Mouse (Mus musculus) kidney, embryonic 15.5 days (tissue): Measurements from ENCODE around the gene Lrrc61. TPM values are rescaled to one million over a fixed set of nuclear protein-coding genes. Genes with fewer than 3 reads are reported as not detected.
A peak's percentile ranks its signal among the peaks of the same experiment; 100 is the strongest.

Experiments used
- ATAC-seq: fragments of 200-750 bp; cut with Nextera tagmentation; replicated peaks from 2 replicates; pipeline ENCODE4 v1.8.0; 2017; ENCODE audit warnings: moderate TSS enrichment; ENCODE audit not compliant: low FRiP score
- H3K27ac ChIP-seq: fragments of 300-500 bp; sonication (generic); 2 replicates; pipeline ENCODE4 v1.5.1; 2015; ENCODE audit warnings: mild to moderate bottlenecking, inconsistent platforms
- H3K27me3 ChIP-seq: fragments of 300-500 bp; sonication (generic); 2 replicates; pipeline ENCODE4 v1.6.1; 2015; ENCODE audit warnings: inconsistent platforms
- H3K36me3 ChIP-seq: fragments of 300-500 bp; sonication (generic); 2 replicates; pipeline ENCODE4 v1.6.1; 2015; ENCODE audit warnings: inconsistent platforms
- H3K4me1 ChIP-seq: fragments of 300-500 bp; sonication (generic); 2 replicates; pipeline ENCODE4 v1.6.1; 2015; ENCODE audit warnings: inconsistent platforms
- H3K4me2 ChIP-seq: fragments of 300-500 bp; sonication (generic); 2 replicates; pipeline ENCODE4 v1.6.1; 2015; ENCODE audit warnings: moderate library complexity, mild to moderate bottlenecking, inconsistent platforms
- H3K4me3 ChIP-seq: fragments of 300-500 bp; sonication (generic); replicated peaks from 2 replicates; pipeline ENCODE4 v1.5.1; 2015; ENCODE audit warnings: mild to moderate bottlenecking, inconsistent platforms
- H3K9ac ChIP-seq: fragments of 300-500 bp; sonication (generic); 2 replicates; pipeline ENCODE4 v1.6.1; 2015; ENCODE audit warnings: mild to moderate bottlenecking, inconsistent platforms
- H3K9me3 ChIP-seq: fragments of 300-500 bp; sonication (generic); replicated peaks from 2 replicates; pipeline ENCODE4 v1.6.1; 2016; ENCODE audit warnings: inconsistent platforms
- WGBS: fragments of 180-500 bp; shearing (Covaris S2); methylation state at CpG from one replicate; pipeline ENCODE4 v1.1.7; 2015; ENCODE audit warnings: mixed read lengths; 5-methylcytosine and 5-hydroxymethylcytosine counted together
- polyA plus RNA-seq: library from polyadenylated mRNA; unstranded; fragments of >200 nt; fragmentation: Nextera tagmentation; extraction: Ambion mirVana; gene quantifications from 2 replicates; pipeline ENCODE4 v1.2.1, GENCODE M21; 2015

Gene Lrrc61
- polyA plus RNA-seq, 1 experiment from 2014 or later: 16.4 TPM

DNA sequence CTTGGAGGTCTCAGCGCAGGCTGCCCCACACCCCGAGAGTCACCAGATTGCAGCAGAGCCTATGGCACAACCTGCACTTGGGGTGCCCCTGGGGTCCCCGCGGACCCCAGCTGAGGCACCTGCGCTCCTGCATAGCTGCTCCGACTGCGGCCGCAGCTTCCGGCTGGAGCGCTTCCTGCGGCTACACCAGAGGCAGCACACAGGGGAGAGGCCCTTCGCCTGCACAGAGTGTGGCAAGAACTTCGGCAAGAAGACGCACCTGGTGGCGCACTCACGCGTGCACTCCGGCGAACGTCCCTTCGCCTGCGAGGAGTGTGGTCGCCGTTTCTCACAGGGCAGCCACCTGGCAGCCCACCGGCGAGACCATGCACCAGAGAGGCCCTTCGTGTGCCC lies 42.6 kb downstream of the Lrrc61 start:
- Histone ChIP-seq H3K36me3 (peaks cover 57% of the 10 kb centered on the region), H3K27me3 (no peaks in the 10 kb centered on the region), H3K27ac (no peak overlapping the region), H3K4me2 (no peak overlapping the region), H3K4me3 (no peak overlapping the region), H3K9me3 (peaks cover 29% of the 10 kb centered on the region), H3K4me1 (peaks cover 29% of the 10 kb centered on the region), H3K9ac (no peak overlapping the region)
- ATAC-seq: no peak
- 96% methylated on average over 27 of the region's 27 CpGs for WGBS

DNA sequence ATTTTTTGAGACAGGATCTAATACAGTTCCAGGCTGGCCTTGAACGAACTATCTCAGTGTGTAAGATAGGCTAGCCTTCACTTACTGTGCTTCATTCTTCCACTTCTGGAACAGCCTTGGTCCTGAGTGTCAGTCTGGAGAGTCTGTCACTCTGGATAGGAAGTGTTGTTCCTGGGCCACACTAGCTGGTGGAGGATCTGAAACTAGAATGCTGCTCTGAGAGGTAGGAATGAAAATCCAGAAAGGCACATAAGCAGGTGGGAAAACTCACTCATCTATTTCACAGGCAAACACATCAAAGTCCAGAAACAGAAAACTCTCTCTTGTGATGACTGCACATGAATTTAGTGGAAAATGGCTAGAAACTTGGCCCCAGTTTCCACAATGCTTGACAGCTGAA lies 46.0 kb downstream of the Lrrc61 start:
- no peak overlapping the region for H3K4me2 ChIP-seq
- no peaks in the 10 kb centered on the region for H3K27me3 ChIP-seq
- no peak for ATAC-seq
- peaks cover 18% of the 10 kb centered on the region for H3K4me1 ChIP-seq
- peak overlapping the region; percentile 91 for H3K27ac ChIP-seq
- no peak overlapping the region for H3K9ac ChIP-seq
- peaks cover 26% of the 10 kb centered on the region for H3K9me3 ChIP-seq
- no peak overlapping the region for H3K4me3 ChIP-seq
- H3K36me3 ChIP-seq: peaks cover 57% of the 10 kb centered on the region
- 90% methylated on average over 1 of the region's 1 CpGs for WGBS

DNA sequence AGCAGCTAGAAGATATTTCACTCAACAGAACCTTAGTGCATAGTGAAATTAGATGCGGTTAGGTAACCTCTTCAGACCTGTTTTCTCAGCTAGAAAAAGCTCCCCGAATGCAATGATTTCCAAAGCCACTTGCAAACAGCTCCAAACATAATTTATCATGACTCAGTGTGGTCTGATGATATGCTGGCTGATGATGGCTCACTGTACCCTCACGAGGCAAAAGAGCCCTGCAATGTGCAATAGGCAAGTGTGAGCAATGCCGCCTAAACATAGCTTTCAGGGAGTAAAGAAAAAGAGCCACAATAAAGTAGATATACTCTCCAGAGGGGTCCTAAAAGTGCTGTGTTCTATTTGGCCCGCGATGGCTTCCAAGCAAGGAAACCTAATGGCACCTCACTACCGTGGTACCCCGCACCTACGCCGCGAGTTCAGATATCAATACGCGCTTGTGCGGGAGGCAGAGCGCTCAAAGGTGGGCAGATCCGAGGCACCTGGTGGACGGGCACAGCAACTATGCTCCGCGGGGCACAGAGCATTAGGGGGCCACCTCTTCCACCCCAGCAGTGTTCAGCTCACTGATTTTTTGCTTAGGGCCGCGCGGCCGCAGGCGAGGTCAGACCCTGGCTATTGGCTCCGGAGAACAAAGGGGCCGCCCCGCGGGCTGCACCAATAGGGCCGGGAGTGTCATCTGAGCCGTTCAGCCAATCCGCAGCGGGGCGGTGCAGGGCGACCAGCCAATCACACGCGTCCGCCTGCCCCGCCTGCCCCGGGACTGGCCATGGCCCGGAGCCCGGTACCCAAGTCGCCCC lies 46.9 kb downstream of the Lrrc61 start, which contains the start of gene Zfp775:
Gene Zfp775, plus strand, starts transcription at position 793 of the 809 bp plus-strand sequence.
- Histone ChIP-seq H3K9ac (peak within 1 kb of the TSS; percentile 70), H3K4me2 (peak within 1 kb of the TSS; percentile 87), H3K36me3 (peaks cover 48% of the 10 kb centered on the region), H3K9me3 (peaks cover 17% of the 10 kb centered on the region), H3K4me3 (peak within 1 kb of the TSS; percentile 65), H3K27me3 (no peaks in the 10 kb centered on the region), H3K27ac (peak within 1 kb of the TSS; percentile 91), H3K4me1 (peaks cover 17% of the 10 kb centered on the region)
- WGBS: 4% methylated on average over 33 of the region's 42 CpGs
- ATAC-seq: peak; percentile 99

DNA sequence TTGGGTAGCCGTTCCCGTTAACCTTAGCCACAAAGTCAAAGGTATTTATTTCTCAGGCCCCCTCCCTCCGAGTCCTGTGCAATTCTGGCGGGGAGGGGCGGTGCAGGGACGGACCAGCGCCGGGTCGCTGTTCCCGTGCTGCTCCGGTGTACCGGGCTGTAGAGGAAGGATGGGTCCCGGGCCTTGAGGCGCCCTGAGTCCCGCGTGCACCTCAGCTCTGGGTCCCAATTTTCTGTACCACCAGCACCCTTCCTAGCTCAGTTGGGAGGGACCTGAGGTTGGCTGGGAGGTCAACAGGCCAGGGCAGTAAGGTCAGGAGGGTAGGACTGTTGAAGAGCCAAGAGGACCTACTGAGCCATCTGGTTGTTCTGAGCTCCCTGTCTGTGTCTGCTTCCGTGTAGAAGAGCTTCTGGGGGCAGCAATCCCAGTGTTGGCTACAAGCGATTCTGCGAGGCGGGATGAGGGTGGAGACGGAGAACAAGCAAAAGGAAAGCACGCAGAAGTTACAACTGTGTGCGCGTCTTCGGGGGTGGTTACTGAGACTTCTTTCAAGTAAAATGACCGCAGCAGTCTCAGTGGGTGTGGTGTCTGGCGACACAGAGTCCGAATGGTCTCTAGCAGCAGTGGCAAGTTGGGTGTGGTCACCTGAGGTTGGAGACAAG lies 47.6 kb downstream of the Lrrc61 start:
- peak; percentile 80 for ATAC-seq
- H3K4me2 ChIP-seq: peak overlapping the region; percentile 87
- peak overlapping the region; percentile 65 for H3K27ac ChIP-seq
- H3K9me3 ChIP-seq: peaks cover 10% of the 10 kb centered on the region
- H3K4me3 ChIP-seq: peak overlapping the region; percentile 65
- WGBS: 1% methylated on average over 28 of the region's 28 CpGs
- peaks cover 17% of the 10 kb centered on the region for H3K4me1 ChIP-seq
- H3K36me3 ChIP-seq: peaks cover 41% of the 10 kb centered on the region
- no peaks in the 10 kb centered on the region for H3K27me3 ChIP-seq
- peak overlapping the region; percentile 70 for H3K9ac ChIP-seq

DNA sequence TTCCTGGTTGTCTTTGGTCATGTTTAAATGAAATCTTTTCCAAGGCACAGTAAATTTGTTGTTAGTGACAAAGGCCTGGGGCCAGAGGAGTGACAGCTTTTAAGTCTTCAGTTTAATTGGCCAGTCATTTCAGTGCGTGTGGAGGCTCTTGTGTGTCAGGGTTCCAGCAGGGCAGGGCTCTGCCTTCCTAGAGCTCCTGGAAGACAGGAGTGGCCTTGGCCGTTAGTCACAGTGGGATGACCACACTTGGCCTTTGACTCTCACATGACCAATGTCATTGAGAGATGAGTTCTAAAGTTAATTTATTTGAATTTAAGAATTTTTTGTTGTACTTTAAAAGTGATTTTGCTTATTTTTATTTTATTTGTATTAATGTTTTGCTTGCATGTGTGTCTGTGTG lies 53.5 kb downstream of the Lrrc61 start:
- no peaks in the 10 kb centered on the region for H3K27me3 ChIP-seq
- no peak overlapping the region for H3K27ac ChIP-seq
- H3K4me1 ChIP-seq: no peaks in the 10 kb centered on the region
- WGBS: 52% methylated on average over 2 of the region's 2 CpGs
- H3K36me3 ChIP-seq: peaks cover 8% of the 10 kb centered on the region; the same call in 1 of the 2 replicates
- no peak overlapping the region for H3K9ac ChIP-seq
- H3K4me2 ChIP-seq: no peak overlapping the region
- H3K9me3 ChIP-seq: no peaks in the 10 kb centered on the region
- ATAC-seq: no peak
- H3K4me3 ChIP-seq: no peak overlapping the region

DNA sequence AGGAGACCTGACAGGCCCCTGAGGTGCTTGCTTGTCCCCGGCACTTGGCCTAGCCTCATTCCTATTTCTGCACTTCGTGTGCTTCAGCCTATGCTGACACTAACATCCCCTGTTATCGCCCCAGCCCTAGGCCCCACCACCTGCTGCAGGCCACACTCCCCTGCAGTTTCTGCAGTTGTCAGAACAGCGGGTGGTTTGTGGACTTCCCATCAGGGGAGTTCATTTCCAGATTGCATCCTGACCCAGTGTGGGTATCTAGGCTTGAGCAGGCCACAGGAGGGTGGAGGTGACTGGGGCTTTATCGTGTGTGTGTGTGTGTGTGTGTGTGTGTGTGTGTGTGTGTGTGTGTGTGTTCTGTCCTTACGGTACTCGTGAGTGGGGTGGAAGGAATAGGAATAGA lies 54.9 kb downstream of the Lrrc61 start:
- Histone ChIP-seq H3K27ac (no peak overlapping the region), H3K4me1 (no peaks in the 10 kb centered on the region), H3K9ac (no peak overlapping the region), H3K4me3 (no peak overlapping the region), H3K4me2 (no peak overlapping the region), H3K9me3 (no peaks in the 10 kb centered on the region), H3K27me3 (no peaks in the 10 kb centered on the region), H3K36me3 (peaks cover 20% of the 10 kb centered on the region)
- 83% methylated on average over 7 of the region's 7 CpGs for WGBS
- ATAC-seq: no peak

DNA sequence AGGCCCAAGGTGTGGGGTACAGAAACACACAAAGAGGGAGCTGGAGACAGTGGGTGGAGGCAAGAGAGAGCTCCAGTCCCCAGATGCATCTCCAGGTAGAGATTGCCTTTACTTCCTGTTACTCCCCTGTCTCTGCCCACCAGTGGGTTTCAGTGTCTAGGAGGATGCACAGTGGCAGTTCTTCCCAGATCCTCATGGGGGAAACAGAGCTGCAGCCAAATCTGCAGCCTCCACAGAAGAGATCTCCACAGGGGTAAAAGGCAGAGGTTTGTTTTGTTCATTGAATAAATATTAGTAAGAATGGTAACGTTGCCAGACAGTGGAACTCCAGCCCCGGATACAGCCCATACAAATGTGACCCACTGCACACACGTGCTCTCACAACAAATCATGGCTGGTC lies 56.1 kb downstream of the Lrrc61 start:
- H3K27ac ChIP-seq: no peak overlapping the region
- no peak for ATAC-seq

DNA sequence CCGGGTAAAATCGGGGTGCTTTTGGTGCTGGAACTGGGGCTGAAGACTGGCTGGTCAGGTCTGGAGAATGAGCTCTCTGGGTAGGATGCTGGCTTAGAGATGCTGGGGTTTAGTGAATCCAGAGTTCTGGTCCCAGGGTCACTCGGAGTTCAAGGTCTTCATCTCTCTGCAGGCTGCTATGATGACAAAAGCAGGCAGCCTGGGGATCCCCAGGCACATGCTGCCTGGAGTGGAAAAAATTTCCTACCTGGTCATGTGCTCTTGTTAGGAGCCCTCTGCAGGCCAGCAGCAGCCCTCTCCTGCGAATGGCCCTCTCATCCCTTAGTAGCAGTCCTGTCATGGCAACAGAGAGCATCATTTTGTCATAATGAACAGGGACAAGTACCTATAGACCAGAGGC lies 58.9 kb downstream of the Lrrc61 start:
- no peak overlapping the region for H3K9ac ChIP-seq
- 95% methylated on average over 4 of the region's 4 CpGs for WGBS
- no peaks in the 10 kb centered on the region for H3K4me1 ChIP-seq
- no peak overlapping the region for H3K4me3 ChIP-seq
- no peaks in the 10 kb centered on the region for H3K27me3 ChIP-seq
- no peaks in the 10 kb centered on the region for H3K9me3 ChIP-seq
- ATAC-seq: no peak
- no peak overlapping the region for H3K4me2 ChIP-seq
- peaks cover 23% of the 10 kb centered on the region for H3K36me3 ChIP-seq
- no peak overlapping the region for H3K27ac ChIP-seq

More for the DNA sequence above, 56.1 kb downstream of the Lrrc61 start:
- WGBS: 87% methylated on average over 3 of the region's 3 CpGs
- H3K9ac ChIP-seq: no peak overlapping the region
- no peak overlapping the region for H3K4me2 ChIP-seq
- no peaks in the 10 kb centered on the region for H3K4me1 ChIP-seq
- H3K36me3 ChIP-seq: peaks cover 23% of the 10 kb centered on the region
- no peak overlapping the region for H3K4me3 ChIP-seq
- H3K27me3 ChIP-seq: no peaks in the 10 kb centered on the region
- H3K9me3 ChIP-seq: no peaks in the 10 kb centered on the region

DNA sequence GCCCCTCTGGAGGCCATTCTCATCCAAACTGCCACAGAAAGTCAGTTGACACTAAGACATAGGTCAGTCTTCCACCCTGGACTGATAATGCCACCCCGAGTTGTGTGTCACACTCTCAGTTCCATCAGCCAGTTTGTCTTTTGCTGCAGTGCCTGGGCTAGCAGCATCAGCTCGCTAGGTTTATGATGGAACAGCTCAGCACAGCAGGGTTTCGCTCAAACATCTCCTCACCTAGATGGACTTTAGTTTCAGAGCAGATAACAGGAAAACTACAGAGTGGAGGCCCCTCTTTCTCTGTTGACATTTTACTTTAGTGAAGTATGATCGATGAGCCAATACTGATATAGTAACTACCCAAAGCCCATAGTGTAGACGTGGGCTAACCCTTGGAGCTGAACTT lies 60.2 kb downstream of the Lrrc61 start:
- peaks cover 32% of the 10 kb centered on the region for H3K36me3 ChIP-seq
- no peak overlapping the region for H3K9ac ChIP-seq
- no peaks in the 10 kb centered on the region for H3K27me3 ChIP-seq
- H3K4me2 ChIP-seq: no peak overlapping the region
- 91% methylated on average over 5 of the region's 5 CpGs for WGBS
- H3K4me3 ChIP-seq: no peak overlapping the region
- H3K4me1 ChIP-seq: no peaks in the 10 kb centered on the region
- H3K9me3 ChIP-seq: no peaks in the 10 kb centered on the region
- no peak overlapping the region for H3K27ac ChIP-seq
- ATAC-seq: no peak

DNA sequence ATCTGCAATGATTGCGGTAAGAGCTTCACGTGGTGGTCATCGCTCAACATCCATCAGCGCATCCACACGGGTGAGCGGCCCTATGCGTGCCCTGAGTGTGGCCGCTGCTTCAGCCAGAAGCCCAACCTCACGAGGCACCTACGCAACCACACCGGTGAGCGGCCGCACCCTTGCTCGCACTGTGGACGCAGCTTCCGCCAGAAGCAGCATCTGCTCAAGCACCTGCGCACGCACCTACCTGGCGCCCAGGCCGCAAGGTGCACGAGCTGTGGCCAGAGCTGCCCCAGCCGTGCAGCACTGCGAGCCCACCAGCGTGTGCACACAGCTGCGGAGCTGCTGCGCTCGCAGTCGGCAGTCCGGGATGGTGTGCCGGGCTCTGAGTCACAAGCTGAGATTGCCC lies 65.4 kb downstream of the Lrrc61 start:
- no peak overlapping the region for H3K27ac ChIP-seq
- no peak for ATAC-seq
- no peak overlapping the region for H3K4me3 ChIP-seq
- WGBS: 93% methylated on average over 30 of the region's 30 CpGs
- H3K36me3 ChIP-seq: peaks cover 29% of the 10 kb centered on the region
- no peaks in the 10 kb centered on the region for H3K27me3 ChIP-seq
- no peak overlapping the region for H3K4me2 ChIP-seq
- no peaks in the 10 kb centered on the region for H3K9me3 ChIP-seq
- no peak overlapping the region for H3K9ac ChIP-seq
- H3K4me1 ChIP-seq: no peaks in the 10 kb centered on the region
